Mouse (Mus musculus): ENCODE data around the gene Gm21981. TPM values are rescaled to one million over a fixed set of nuclear protein-coding genes. Genes with fewer than 3 reads are reported as not detected.
"Not testable (repeated sequence)": the region's sequence is repeated elsewhere in the genome, so short reads cannot be mapped to it uniquely, and the experiment has no call there.

Gm21981 gene
- total RNA-seq, 2 experiments from 2014 or later: 2.4 to 2.7 TPM

DNA sequence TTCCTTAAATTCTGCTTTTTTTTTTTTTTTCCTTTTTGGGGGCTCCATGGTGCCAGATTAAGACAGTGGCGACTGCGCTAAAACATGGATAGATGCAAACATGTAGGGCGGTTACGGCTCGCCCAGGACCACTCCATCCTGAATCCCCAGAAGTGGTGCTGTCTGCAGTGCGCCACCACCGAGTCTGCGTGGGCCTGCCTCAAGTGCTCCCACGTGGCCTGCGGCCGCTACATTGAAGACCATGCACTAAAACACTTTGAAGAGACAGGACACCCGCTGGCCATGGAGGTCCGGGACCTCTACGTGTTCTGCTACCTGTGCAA, 22.3 kb downstream of the Gm21981 start:
- no peak for DNase-seq (ENCODE audit: low spot score in 2 of 2)

GRCm38 (mm10) chr17:47669166-47669565, 25.1 kb downstream of the Gm21981 start:
- DNase-seq (ENCODE audit: low spot score in 2 of 2): no peak

GRCm38 (mm10) chr17:47664474-47664873, 29.8 kb downstream of the Gm21981 start:
- DNase-seq (ENCODE audit: low spot score in 2 of 2): no peak

DNA sequence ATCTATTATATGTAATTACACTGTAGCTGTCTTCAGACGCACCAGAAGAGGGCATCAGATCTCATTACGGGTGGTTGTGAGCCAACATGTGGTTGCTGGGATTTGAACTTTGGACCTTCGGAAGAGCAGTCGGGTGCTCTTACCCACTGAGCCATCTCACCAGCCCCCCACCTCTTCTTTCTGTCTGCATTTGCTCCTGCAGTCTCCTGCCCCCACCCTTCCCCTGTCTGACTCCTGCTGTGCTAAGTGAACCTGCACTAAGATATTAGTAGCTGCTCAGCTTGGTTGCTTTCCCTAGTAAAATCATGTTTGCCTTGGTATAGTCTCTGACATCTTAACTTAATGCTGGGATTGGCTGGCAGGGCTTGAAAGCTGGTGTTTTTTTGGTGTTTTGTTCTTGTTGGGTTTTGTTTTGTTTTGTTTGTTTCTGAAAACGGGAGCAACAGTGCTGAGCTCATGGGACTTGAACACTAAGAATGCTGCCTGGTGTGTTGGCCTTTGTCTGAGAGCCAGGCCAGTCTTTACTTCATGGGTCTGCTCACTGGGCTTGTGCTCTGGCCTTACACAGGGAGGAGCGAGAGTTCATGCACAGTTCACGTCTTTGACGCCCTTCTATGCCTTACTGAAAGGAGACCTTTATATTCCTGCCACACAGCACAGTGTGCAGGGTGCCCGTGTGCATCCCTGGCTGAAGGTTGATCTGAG, 31.1 kb downstream of the Gm21981 start:
- no peak for DNase-seq (ENCODE audit: low spot score in 2 of 2)

DNA sequence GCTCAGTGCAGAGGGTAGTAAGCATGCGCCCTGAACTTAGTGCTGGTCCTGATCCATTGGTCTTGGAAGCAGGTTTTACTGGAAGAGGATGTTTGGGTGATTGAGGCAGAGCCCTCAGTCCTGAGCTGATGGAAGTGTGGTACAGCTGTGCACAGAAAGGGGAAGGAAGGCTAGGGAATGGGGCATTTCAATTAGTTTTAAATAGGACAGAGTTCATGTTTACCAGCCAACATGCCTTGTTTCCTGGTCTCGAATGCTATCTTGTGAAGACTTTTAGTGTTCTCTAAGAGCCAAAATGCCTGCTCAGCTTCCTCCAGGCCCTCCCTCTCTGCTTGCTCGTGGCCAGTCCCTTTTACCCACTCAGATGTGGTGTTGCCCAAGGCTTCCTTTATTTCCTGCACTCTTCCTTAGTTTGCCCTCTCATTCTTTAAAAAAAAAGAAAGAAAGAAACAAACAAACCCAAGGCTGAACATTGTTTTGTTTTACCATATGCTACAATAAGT, 35.5 kb downstream of the Gm21981 start:
- no peak for DNase-seq (ENCODE audit: low spot score in 2 of 2)

- no peak for DNase-seq (ENCODE audit: low spot score in 2 of 2)
Measured at GRCm38 (mm10) chr17:47657901-47658300, 36.4 kb downstream of the Gm21981 start.

DNA sequence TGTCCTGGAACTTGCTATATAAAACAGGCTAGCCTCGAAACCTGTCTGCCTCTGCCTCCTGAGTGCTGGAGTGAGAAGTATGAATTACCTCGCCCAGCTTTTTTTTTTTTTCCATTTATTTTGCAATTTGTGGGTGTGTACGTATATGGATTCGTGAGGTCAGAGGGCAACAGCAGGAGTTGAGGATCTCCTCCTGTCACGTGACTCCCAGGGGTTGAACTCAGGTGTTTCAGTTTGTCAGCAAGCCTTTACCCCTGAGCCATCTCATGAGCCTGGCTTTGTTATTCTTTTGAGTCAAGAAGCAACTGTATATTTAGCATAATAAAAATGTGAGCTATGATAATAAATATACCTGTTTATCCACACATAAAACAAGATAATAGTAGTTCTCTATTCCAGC, 38.6 kb downstream of the Gm21981 start:
- no peak for DNase-seq (ENCODE audit: low spot score in 2 of 2)

DNA sequence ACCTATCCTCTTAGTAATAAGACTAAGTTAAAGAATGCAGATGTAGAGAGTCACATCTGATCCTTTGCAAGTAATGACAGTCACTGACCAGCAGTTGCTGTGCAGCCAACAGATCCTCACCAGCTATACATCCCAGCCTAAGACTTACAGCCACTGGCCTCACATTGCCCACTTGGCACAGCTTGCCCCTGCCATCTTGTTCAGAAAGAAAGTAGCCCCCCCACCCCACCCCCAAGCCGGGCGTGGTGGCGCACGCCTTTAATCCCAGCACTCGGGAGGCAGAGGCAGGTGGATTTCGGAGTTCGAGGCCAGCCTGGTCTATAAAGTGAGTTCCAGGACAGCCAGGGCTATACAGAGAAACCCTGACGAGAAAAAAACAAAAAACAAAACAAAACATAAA, 39.9 kb downstream of the Gm21981 start:
- not testable (repeated sequence) for DNase-seq (ENCODE audit: low spot score in 2 of 2)

GRCm38 (mm10) chr17:47651953-47652352, 42.3 kb downstream of the Gm21981 start:
- DNase-seq (ENCODE audit: low spot score in 2 of 2): no peak

- no peak for DNase-seq (ENCODE audit: low spot score in 2 of 2)
Measured at GRCm38 (mm10) chr17:47648966-47649365, 45.3 kb downstream of the Gm21981 start.

- peak; percentile 41 to 65 for DNase-seq (ENCODE audit: low spot score in 2 of 2)
Measured at GRCm38 (mm10) chr17:47646683-47647082, 47.6 kb downstream of the Gm21981 start.

- no peak for DNase-seq (ENCODE audit: low spot score in 2 of 2)
Measured at GRCm38 (mm10) chr17:47642992-47643391, 51.3 kb downstream of the Gm21981 start.

Other genes starting within 250 kb of the Gm21981 start
- gene Taf8, start 192.2 kb downstream of the Gm21981 start, total RNA-seq (2021): 10 to 100 TPM; 14.8 to 16.4 TPM
- 10 to 100 TPM; 39.6 to 46.3 TPM for gene Ccnd3, start 189.4 kb downstream of the Gm21981 start, total RNA-seq (2021)
- gene Bysl, start 83.0 kb downstream of the Gm21981 start, total RNA-seq (2021): 10 to 100 TPM; 17.7 to 21.0 TPM
- 10 to 100 TPM; 26.3 to 32.3 TPM for gene Med20, start 82.9 kb downstream of the Gm21981 start, total RNA-seq (2021)
- 1 to 10 TPM; 6.1 to 6.6 TPM for gene Gm20517, start 82.9 kb downstream of the Gm21981 start, total RNA-seq (2021)
- 10 to 100 TPM; 12.2 to 13.1 TPM for gene Usp49, start 63.8 kb downstream of the Gm21981 start, total RNA-seq (2021)
- 100 to 1,000 TPM; 225 to 243 TPM for gene Tomm6, start 6.1 kb downstream of the Gm21981 start, total RNA-seq (2021)
- gene Frs3, start 5.4 kb downstream of the Gm21981 start, total RNA-seq (2021): 10 to 100 TPM; 22.2 to 27.6 TPM
- gene Prickle4, start 281 bp upstream of the Gm21981 start, total RNA-seq (2021): 1 to 10 TPM; 7.3 to 7.5 TPM
- gene Pgc, start 32.4 kb upstream of the Gm21981 start, total RNA-seq (2021): not detected
- 10 to 100 TPM; 12.6 to 14.8 TPM for gene Tfeb, start 42.6 kb upstream of the Gm21981 start, total RNA-seq (2021)
- gene Mdfi, start 140.2 kb upstream of the Gm21981 start, total RNA-seq (2021): 1 to 10 TPM; 1.4 to 1.8 TPM
- 10 to 100 TPM; 43.4 to 49.1 TPM for gene Foxp4, start 230.2 kb upstream of the Gm21981 start, total RNA-seq (2021)

Data from layer of hippocampus, postnatal 14 days (tissue).